Mouse (Mus musculus) ES-E14 (cell line): ENCODE measurements around the gene Os9.

ENCODE experiments used
- CHD2 ChIP-seq: IDR thresholded peaks from 2 replicates; pipeline ENCODE4 v1.6.1; 2014; ENCODE audit warnings: mild to moderate bottlenecking, low read depth, low read length, inconsistent platforms
- HCFC1 ChIP-seq: IDR thresholded peaks from 2 replicates; pipeline ENCODE4 v1.6.1; 2012; ENCODE audit warnings: low read length, inconsistent platforms, borderline replicate concordance; ENCODE audit not compliant: insufficient read depth
- MAFK ChIP-seq: IDR thresholded peaks from 2 replicates; pipeline ENCODE4 v1.6.1; 2014; ENCODE audit warnings: mild to moderate bottlenecking, low read depth, low read length, inconsistent platforms; ENCODE audit not compliant: insufficient read depth
- ZC3H11A ChIP-seq: IDR thresholded peaks from 2 replicates; pipeline ENCODE4 v1.6.1; 2012; ENCODE audit warnings: low read depth, mild to moderate bottlenecking, inconsistent platforms, low read length, borderline replicate concordance
- ZNF384 ChIP-seq: IDR thresholded peaks from 2 replicates; pipeline ENCODE4 v1.6.1; 2012; ENCODE audit warnings: low read depth, low read length, inconsistent platforms

GRCm38 (mm10) chr10:127050119-127050474 lies 70.8 kb downstream of the Os9 start:
- TF ChIP-seq MAFK (no peak), HCFC1 (no peak), CHD2 (no peak), ZC3H11A (no peak), ZNF384 (no peak)
